Mouse (Mus musculus): Measurements from ENCODE around the gene Gna15. TPM values are rescaled to one million over a fixed set of nuclear protein-coding genes. Genes with fewer than 3 reads are reported as not detected.

Gene Gna15
- polyA plus RNA-seq, 1 experiment from 2014 or later: 0.90 TPM

- DNase-seq (ENCODE audit: low spot score): peak; percentile 98
- peak overlapping the region; percentile 40 for H3K4me3 ChIP-seq (ENCODE audit: low read depth, low read length)
- H3K27ac ChIP-seq (ENCODE audit: low read depth, low read length): peak overlapping the region; percentile 94
- H3K4me1 ChIP-seq (ENCODE audit: control insufficient read depth, insufficient read depth, low read length): peaks cover 27% of the 10 kb centered on the region
- peak overlapping the region; percentile 69 for H3K9ac ChIP-seq (ENCODE audit: low read length)
- H3K27me3 ChIP-seq (replicated peaks; ENCODE audit: control insufficient read depth, insufficient read depth, low read length): no peaks in the 10 kb centered on the region
- H3K36me3 ChIP-seq (ENCODE audit: control insufficient read depth, insufficient read depth, low read length): peaks cover 22% of the 10 kb centered on the region
- peak; percentile 90 for ATAC-seq
- H3K9me3 ChIP-seq (replicated peaks; ENCODE audit: control insufficient read depth, low read length): no peaks in the 10 kb centered on the region
- WGBS: 0% methylated on average over 20 of the region's 22 CpGs
- H3K4me2 ChIP-seq (ENCODE audit: low read length): peak overlapping the region; percentile 85
Observed at GRCm38 (mm10) chr10:81473003-81473451, 51.0 kb downstream of the Gna15 start.

GRCm38 (mm10) chr10:81472403-81473002 lies 51.5 kb downstream of the Gna15 start:
- Histone ChIP-seq H3K9me3 (replicated peaks; ENCODE audit: control insufficient read depth, low read length) (no peaks in the 10 kb centered on the region), H3K36me3 (ENCODE audit: control insufficient read depth, insufficient read depth, low read length) (peaks cover 27% of the 10 kb centered on the region), H3K4me1 (ENCODE audit: control insufficient read depth, insufficient read depth, low read length) (peaks cover 27% of the 10 kb centered on the region), H3K27ac (ENCODE audit: low read depth, low read length) (peak overlapping the region; percentile 94), H3K4me2 (ENCODE audit: low read length) (peak overlapping the region; percentile 85), H3K27me3 (replicated peaks; ENCODE audit: control insufficient read depth, insufficient read depth, low read length) (no peaks in the 10 kb centered on the region), H3K4me3 (ENCODE audit: low read depth, low read length) (peak overlapping the region; percentile 40), H3K9ac (ENCODE audit: low read length) (peak overlapping the region; percentile 69)
- ATAC-seq (peak; percentile 62), DNase-seq (ENCODE audit: low spot score) (peak; percentile 73)
- 2% methylated on average over 15 of the region's 18 CpGs for WGBS

GRCm38 (mm10) chr10:81470454-81470853 lies 53.6 kb downstream of the Gna15 start:
- DNase-seq (ENCODE audit: low spot score) (no peak), ATAC-seq (no peak)
- H3K9me3 ChIP-seq (replicated peaks; ENCODE audit: control insufficient read depth, low read length): no peaks in the 10 kb centered on the region
- H3K4me2 ChIP-seq (ENCODE audit: low read length): no peak overlapping the region
- H3K9ac ChIP-seq (ENCODE audit: low read length): no peak overlapping the region
- H3K27ac ChIP-seq (ENCODE audit: low read depth, low read length): no peak overlapping the region
- WGBS: 66% methylated on average over 18 of the region's 18 CpGs
- H3K4me3 ChIP-seq (ENCODE audit: low read depth, low read length): no peak overlapping the region
- H3K27me3 ChIP-seq (replicated peaks; ENCODE audit: control insufficient read depth, insufficient read depth, low read length): no peaks in the 10 kb centered on the region
- H3K36me3 ChIP-seq (ENCODE audit: control insufficient read depth, insufficient read depth, low read length): peaks cover 38% of the 10 kb centered on the region
- H3K4me1 ChIP-seq (ENCODE audit: control insufficient read depth, insufficient read depth, low read length): peaks cover 25% of the 10 kb centered on the region

GRCm38 (mm10) chr10:81469253-81469652 lies 54.8 kb downstream of the Gna15 start:
- peaks cover 38% of the 10 kb centered on the region for H3K36me3 ChIP-seq (ENCODE audit: control insufficient read depth, insufficient read depth, low read length)

GRCm38 (mm10) chr10:81467670-81468235 lies 56.3 kb downstream of the Gna15 start:
- no peak for DNase-seq (ENCODE audit: low spot score)
- Histone ChIP-seq H3K4me1 (ENCODE audit: control insufficient read depth, insufficient read depth, low read length) (peaks cover 23% of the 10 kb centered on the region), H3K9me3 (replicated peaks; ENCODE audit: control insufficient read depth, low read length) (no peaks in the 10 kb centered on the region), H3K27ac (ENCODE audit: low read depth, low read length) (no peak overlapping the region), H3K27me3 (replicated peaks; ENCODE audit: control insufficient read depth, insufficient read depth, low read length) (peaks cover 9% of the 10 kb centered on the region), H3K9ac (ENCODE audit: low read length) (no peak overlapping the region), H3K4me2 (ENCODE audit: low read length) (no peak overlapping the region), H3K36me3 (ENCODE audit: control insufficient read depth, insufficient read depth, low read length) (peaks cover 38% of the 10 kb centered on the region), H3K4me3 (ENCODE audit: low read depth, low read length) (no peak overlapping the region)
- ATAC-seq: no peak
- 87% methylated on average over 16 of the region's 16 CpGs for WGBS

More at GRCm38 (mm10) chr10:81469253-81469652, 54.8 kb downstream of the Gna15 start:
- 84% methylated on average over 5 of the region's 5 CpGs for WGBS
- Histone ChIP-seq H3K9ac (ENCODE audit: low read length) (no peak overlapping the region), H3K4me1 (ENCODE audit: control insufficient read depth, insufficient read depth, low read length) (peaks cover 28% of the 10 kb centered on the region), H3K27me3 (replicated peaks; ENCODE audit: control insufficient read depth, insufficient read depth, low read length) (no peaks in the 10 kb centered on the region), H3K9me3 (replicated peaks; ENCODE audit: control insufficient read depth, low read length) (no peaks in the 10 kb centered on the region), H3K4me2 (ENCODE audit: low read length) (no peak overlapping the region), H3K4me3 (ENCODE audit: low read depth, low read length) (no peak overlapping the region), H3K27ac (ENCODE audit: low read depth, low read length) (no peak overlapping the region)
- no peak for DNase-seq (ENCODE audit: low spot score)
- ATAC-seq: no peak

- ATAC-seq: no peak
- 77% methylated on average over 14 of the region's 14 CpGs for WGBS
- no peaks in the 10 kb centered on the region for H3K9me3 ChIP-seq (replicated peaks; ENCODE audit: control insufficient read depth, low read length)
- H3K4me2 ChIP-seq (ENCODE audit: low read length): no peak overlapping the region
- no peak overlapping the region for H3K27ac ChIP-seq (ENCODE audit: low read depth, low read length)
- H3K4me3 ChIP-seq (ENCODE audit: low read depth, low read length): no peak overlapping the region
- peaks cover 18% of the 10 kb centered on the region for H3K27me3 ChIP-seq (replicated peaks; ENCODE audit: control insufficient read depth, insufficient read depth, low read length)
- H3K4me1 ChIP-seq (ENCODE audit: control insufficient read depth, insufficient read depth, low read length): peaks cover 17% of the 10 kb centered on the region
- no peak overlapping the region for H3K9ac ChIP-seq (ENCODE audit: low read length)
- DNase-seq (ENCODE audit: low spot score): no peak
- H3K36me3 ChIP-seq (ENCODE audit: control insufficient read depth, insufficient read depth, low read length): peaks cover 43% of the 10 kb centered on the region
Observed at GRCm38 (mm10) chr10:81466881-81467280, 57.1 kb downstream of the Gna15 start.

GRCm38 (mm10) chr10:81466066-81466465 lies 58.0 kb downstream of the Gna15 start:
- Histone ChIP-seq H3K27me3 (replicated peaks; ENCODE audit: control insufficient read depth, insufficient read depth, low read length) (peaks cover 20% of the 10 kb centered on the region), H3K4me1 (ENCODE audit: control insufficient read depth, insufficient read depth, low read length) (peaks cover 11% of the 10 kb centered on the region), H3K4me2 (ENCODE audit: low read length) (no peak overlapping the region), H3K9ac (ENCODE audit: low read length) (no peak overlapping the region), H3K27ac (ENCODE audit: low read depth, low read length) (no peak overlapping the region), H3K9me3 (replicated peaks; ENCODE audit: control insufficient read depth, low read length) (no peaks in the 10 kb centered on the region), H3K36me3 (ENCODE audit: control insufficient read depth, insufficient read depth, low read length) (peaks cover 45% of the 10 kb centered on the region), H3K4me3 (ENCODE audit: low read depth, low read length) (no peak overlapping the region)
- DNase-seq (ENCODE audit: low spot score) (no peak), ATAC-seq (no peak)
- 93% methylated on average over 2 of the region's 2 CpGs for WGBS

GRCm38 (mm10) chr10:81465265-81465645 lies 58.8 kb downstream of the Gna15 start:
- no peak overlapping the region for H3K4me3 ChIP-seq (ENCODE audit: low read depth, low read length)
- no peak overlapping the region for H3K27ac ChIP-seq (ENCODE audit: low read depth, low read length)
- ATAC-seq (peak; percentile 13; the same call in 1 of the 2 replicates), DNase-seq (ENCODE audit: low spot score) (no peak)
- H3K27me3 ChIP-seq (replicated peaks; ENCODE audit: control insufficient read depth, insufficient read depth, low read length): peaks cover 28% of the 10 kb centered on the region
- peaks cover 4% of the 10 kb centered on the region; the same call in 1 of the 2 replicates for H3K4me1 ChIP-seq (ENCODE audit: control insufficient read depth, insufficient read depth, low read length)
- no peaks in the 10 kb centered on the region for H3K9me3 ChIP-seq (replicated peaks; ENCODE audit: control insufficient read depth, low read length)
- H3K4me2 ChIP-seq (ENCODE audit: low read length): no peak overlapping the region
- H3K36me3 ChIP-seq (ENCODE audit: control insufficient read depth, insufficient read depth, low read length): peaks cover 45% of the 10 kb centered on the region
- WGBS: 4% methylated on average over 5 of the region's 5 CpGs
- H3K9ac ChIP-seq (ENCODE audit: low read length): no peak overlapping the region

All from forebrain, embryonic 14.5 days (tissue).